Mouse (Mus musculus) left cerebral cortex, postnatal 25 days (tissue): Measurements from ENCODE around the gene Agr2. TPM values are rescaled to one million over a fixed set of nuclear protein-coding genes. Genes with fewer than 3 reads are reported as not detected.
A peak's percentile ranks its signal among the peaks of the same experiment; 100 is the strongest.

Experiments
- DNase-seq, 2 experiments: peaks; one replicate each; pipeline ENCODE4 v3.0.0; 2022; ENCODE audit warnings: low spot score in 2 of 2, mixed read lengths in 1 of 2
- intact Hi-C: fragments of 180-260 bp; cut with DNase I; formaldehyde crosslinking; loops from one replicate; pipeline ENCODE4 v1.15.1; 2025
- total RNA-seq, 2 experiments: library from RNA; stranded (reverse); gene quantifications; 2 replicates each; pipeline ENCODE4 v1.2.3; 2021

Agr2 gene
- total RNA-seq: not detected

DNA sequence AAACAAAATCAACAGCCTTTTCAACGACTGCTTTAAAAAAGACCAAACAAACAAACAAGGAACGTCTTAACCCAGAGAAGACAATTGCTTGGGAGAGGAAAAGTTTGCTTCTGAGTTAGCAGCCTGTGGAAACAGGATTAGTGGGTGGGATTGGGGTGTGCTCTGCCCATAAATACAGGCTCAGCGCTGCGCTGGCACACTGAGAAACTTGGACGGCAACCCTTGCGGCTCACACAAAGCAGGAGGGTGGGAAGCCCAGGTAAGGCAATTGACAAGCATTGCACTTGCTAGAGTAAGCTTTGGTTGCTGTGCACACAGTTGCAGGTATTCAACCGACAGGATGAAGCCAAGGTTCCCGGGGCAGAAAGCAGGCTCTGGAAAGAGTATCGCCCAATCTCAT is at the start of gene Agr2:
Gene Agr2 (plus strand): TSS at position 197 of the 400 bp plus-strand sequence.
- intact Hi-C loops: no loop called here
- no peak for DNase-seq

DNA sequence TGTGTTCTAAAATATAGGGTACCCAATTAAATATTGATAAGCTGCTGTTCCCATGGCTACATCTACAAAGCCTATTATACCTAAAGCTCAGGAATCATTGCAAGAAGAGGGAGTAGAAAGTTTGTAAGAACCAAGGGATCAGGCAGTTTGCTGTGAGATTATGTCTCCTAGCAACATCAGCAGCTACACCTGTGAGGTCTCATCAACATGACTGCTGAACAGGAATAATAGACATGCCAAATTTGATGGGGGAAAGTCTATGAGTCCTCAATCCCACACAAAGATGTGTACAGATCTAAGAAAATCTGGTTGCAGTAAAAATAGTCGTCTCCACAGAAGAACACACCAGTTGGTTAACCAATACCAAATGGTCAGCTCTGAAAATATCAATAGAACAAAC is 41.0 kb upstream of the Agr2 start:
- DNase-seq: no peak
- intact Hi-C loops: no loop called here

DNA sequence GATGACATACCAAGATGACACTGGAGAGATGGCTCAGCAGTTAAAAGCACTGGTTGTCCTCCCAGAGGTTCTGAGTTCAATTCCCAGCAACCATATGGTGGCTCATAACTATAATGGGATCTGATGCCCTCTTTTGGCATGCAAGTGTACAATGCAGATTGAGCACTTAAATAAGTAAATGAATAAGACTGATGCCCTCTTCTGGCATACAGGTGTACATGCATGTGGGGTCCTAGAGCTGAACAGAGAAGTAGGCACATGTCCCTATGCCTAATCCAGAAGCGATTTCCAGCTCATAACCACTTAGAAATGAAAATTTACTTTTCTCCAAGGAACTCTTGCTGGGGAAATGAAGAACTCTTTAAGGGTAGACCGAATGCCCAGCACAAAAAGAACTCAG is 35.5 kb upstream of the Agr2 start:
- intact Hi-C loops: no loop called here
- DNase-seq: peak in 1 of 2 experiments; percentile 1

DNA sequence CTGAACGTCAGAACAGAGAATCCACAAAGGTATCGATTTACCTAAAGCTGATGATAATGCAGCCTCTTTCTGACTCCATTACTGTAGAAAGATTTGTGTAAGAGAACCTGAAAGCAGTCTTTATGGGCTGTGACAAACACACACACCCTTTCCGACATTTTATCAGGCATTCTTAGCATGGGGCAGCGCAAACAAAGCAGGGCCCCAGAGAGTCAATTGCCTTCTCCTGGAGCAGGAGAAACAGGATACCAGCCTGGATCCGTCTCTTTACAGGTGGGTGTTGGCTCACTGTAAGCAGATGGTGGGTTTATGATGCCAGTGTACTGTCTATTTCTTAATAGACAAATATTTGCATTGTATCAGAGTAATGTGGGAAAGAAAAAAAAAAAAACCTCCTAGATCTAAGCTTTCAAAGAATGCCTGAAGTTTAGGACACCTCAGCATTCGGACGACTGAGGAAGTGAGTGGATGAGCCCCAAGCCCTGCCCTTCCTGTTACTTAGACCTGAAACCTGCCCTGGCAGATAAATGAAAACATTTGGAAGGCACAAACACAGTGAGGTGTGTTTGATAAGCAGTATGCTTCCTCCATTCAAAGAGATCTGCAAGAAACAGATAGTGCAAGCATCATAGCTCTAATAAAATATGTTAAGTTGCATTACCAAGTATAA is 26.5 kb upstream of the Agr2 start:
- intact Hi-C loops: no loop called here
- no peak for DNase-seq

DNA sequence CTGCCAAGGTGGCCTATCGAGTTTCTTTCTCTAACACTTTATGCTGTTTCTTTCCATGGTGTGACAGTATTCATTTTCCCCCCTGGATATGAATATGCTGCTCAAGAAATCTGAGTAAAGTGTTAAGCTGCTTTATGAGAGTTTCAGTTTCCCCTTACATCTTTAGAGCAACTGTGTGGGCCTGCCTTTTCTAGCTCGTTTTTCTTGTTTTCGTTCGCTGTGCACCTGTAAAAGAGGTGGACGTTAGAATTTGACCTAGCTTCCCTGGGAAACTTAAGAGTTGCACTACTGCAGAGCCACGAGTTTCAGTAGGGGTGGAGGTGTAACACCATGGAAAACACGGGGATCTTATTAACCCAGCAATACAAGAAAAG is 26.0 kb upstream of the Agr2 start:
- intact Hi-C loops: no loop called here
- DNase-seq: no peak

DNA sequence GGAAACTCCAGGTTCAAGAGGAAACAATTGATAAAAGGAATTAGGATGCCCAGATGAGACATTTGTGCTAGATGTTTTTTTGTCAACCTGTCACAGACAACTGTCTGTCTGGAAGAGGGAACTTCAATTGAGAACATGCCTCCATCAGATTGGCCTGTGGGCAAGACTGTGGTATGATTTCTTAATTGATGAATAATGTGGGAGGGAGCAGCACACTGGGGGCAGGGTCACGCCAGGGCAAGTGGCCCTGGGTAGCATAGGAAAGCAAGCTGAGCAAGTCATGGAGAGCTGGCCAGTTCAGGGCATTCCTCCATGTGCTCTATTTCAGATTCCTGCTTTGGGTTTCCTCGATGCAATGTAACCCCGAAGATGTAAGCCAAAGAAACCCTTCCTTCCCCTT is 16.8 kb upstream of the Agr2 start:
- intact Hi-C loops: no loop called here
- DNase-seq: no peak

DNA sequence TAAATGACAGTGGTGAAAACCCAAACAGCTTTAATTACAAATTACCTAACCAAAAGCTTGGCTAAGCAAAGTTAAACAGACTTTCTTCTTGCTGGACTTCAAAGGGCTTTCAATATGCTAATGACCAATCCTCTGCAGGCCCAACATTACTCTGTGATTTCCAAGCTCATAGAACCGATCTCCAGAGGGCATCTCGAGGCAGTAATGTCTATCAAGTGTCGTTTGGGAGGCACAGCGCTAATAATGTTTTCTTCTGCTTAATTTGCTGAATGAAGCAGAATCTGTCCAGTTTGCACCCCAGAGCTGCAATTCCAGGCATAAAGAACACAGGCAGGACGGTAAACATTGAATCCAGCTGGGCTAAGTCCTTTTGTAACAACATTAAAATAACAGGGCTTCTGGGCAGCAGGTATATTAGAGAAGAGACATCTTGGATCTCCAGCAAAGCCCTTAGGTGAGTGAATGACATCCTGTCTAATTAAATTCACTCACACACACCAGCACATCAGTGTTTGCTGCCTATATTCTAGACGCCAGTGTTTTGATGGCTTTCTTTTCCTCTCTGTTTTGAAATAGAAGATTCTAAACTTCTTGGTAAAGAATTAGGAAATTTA is 15.0 kb upstream of the Agr2 start:
- no peak for DNase-seq
- intact Hi-C loops: no loop called here

DNA sequence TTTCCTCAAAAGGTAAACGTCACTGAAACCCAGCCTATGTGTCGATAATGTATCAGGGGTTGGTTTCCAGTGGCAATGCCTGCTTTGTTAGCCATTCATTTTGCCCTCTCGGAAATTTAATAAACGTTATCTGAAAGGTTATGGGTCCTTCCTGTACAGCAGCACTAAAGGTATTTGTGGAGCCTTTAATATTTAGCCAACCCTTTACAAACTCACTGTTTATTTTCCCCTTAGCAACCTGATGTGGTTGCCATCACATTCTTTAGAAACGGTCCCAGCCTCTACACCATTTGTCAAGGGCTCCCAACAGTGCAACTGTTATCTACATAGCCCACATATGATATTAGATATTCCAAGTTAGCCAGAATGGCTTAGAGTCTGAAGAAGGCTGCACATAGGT is 13.1 kb upstream of the Agr2 start:
- intact Hi-C loops: no loop called here
- DNase-seq: no peak

DNA sequence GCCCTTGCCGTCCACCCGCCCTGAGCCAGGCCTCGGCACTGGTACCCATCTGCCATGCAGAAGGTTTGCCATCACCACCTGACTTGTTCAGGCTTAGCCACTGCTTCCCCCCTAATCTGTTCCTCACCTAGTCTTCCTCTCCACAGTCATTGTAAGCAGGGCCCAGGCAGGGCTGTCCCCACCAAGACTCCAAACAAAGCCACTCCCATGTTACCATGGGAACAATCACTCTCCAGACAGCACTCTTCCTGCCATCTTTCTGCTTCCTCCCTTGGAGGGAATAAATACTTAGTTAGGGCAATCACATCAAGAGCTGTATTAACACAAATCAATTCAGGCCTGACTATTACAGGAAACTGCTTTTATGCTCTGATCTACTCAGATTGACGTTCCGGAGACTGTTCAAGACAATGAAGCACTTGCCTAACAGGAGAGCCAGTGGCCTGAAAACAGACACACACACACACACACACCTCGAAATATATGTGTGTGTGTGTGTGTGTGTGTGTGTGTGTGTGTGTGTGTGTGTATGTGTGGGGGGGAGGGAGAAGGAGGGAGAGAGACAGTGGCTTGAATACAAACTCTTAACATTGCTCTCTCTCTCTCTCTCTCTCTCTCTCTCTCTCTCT is 10.9 kb upstream of the Agr2 start:
- DNase-seq: no peak
- intact Hi-C loops: no loop called here

DNA sequence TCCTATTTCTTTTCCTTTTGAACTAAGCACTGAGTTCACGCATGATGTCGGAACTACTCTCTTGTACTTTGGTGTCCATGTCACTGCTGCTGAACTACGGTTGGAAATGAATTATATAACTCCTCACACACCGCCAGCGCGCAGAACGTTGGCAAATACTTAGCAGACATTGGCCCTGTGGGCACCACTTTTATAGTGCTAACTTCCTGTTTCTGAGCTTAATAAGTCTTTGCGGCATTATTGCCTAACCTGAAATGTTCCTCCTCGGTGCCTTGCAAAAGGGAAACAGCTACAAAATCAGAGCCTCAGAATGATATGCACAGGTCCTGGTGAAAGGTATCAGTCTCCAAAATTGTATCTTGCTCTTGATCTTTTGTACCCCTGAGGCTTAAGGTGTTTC is 9.2 kb upstream of the Agr2 start:
- intact Hi-C loops: no loop called here
- no peak for DNase-seq

DNA sequence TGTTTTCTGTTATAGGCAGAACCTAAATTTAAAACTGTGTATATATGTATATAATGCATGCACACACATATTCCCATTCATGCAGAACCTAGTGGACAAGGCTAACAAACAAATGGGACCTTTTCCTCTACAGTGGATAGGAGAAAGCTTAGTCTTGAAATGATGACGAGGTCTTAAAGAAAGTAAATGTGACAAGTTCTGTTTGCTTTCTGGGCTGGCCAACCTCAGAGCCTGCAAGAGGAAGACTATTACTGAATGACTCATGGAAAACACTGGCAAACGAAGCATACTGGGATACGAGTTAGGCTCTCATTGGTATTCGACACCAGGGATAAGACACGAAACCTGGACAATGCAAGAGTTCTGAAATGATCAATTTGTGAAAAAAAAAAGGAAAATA is 8.0 kb upstream of the Agr2 start:
- no peak for DNase-seq
- intact Hi-C loops: no loop called here

DNA sequence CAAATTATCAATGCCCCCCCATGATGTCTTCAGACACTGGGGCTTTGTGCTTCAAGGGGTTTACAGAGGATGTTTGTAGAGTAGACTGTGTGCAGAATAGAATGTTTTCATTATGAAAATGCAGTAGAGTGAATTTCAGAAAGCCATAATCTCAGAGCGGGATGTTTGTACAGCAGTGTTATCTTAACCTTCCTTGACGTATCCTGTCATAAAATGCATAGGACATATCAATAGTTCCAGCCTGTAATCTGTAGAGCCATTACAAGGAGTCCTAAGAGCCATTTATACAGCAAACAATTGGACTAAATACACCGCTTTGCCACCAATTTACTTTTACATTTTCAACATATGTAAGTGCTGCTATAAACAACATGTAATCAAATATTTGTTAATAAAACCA is 876 bp downstream of the Agr2 start:
- DNase-seq: no peak
- intact Hi-C loops: no loop called here

DNA sequence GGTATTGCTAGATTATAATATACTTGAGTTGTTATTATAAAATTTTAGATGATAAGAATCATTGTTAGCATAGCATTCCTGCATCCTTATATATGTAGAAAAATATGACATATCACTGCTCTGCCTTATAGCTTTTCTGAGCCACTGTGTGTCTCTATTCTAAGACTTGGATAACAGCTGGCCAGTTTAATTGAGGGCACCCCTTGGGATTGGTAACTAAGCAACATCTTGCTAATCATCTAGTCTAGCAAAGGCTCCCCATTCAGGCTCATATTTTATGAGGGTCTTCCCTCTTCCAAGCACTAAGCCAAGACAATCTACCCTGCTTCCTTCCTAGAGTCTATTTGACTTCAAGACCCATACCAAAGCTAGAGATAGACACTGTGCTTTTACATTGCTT is 1.4 kb downstream of the Agr2 start:
- intact Hi-C loops: no loop called here
- DNase-seq: no peak

DNA sequence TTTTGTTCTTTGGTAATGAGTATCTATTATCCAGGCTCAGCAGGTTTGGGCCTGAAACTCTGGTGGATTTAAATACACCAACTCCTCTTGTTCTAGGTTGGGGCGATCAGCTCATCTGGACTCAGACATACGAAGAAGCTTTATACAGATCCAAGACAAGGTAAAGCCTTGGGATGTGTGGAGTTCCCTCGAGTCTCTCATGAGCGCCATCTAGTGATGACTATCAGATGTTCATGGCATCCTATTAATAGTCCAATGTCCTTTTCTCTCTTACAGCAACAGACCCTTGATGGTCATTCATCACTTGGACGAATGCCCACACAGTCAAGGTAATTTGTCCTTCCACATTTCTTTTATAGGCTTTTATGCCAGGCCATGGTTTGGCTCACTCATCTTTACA is 3.1 kb downstream of the Agr2 start:
- peak; percentile 23 to 27 for DNase-seq
- intact Hi-C loops: loop anchor here (1.0 kb wide), 1 partner anchor 99 kb away; no protein-coding TSS in a partner anchor

DNA sequence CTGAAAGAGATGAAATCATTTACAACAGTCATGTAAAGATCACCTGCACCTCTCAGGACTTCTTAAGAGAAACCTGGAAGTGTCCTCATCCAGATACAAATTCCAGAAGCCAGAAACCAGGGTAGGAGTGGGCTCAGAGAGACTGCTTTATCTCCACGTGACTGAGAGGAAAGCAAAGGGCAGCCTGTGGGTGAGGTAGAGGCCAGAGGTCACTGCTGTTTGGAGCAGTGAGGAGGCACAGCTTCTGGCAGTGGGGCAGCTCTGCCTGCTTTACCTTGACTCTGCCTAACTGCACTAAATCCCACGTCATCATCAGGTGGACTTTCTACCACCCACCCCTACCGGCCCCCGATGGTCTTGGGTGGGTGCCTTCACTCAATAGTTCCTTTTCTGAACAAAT is 12.0 kb downstream of the Agr2 start:
- intact Hi-C loops: no loop called here
- DNase-seq: no peak

DNA sequence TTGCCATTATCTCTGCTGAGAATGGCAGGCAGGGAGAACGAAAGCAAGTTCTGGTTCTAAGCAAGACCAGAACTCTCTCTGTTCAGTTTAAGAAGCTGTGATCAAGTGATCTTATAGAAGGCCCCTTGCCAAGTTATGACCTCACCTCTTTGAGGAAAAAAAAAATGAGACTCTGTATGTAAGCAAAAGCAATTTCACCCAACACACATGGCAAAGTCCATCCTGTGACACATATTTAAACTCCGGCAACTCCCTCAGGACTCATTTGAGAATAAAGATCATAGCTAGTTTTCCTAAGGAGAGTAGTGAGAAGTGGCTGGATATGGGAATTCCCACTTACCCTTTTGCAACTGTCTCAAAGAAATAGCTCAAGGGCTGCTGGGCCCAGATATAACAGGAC is 14.9 kb downstream of the Agr2 start:
- no peak for DNase-seq
- intact Hi-C loops: no loop called here

DNA sequence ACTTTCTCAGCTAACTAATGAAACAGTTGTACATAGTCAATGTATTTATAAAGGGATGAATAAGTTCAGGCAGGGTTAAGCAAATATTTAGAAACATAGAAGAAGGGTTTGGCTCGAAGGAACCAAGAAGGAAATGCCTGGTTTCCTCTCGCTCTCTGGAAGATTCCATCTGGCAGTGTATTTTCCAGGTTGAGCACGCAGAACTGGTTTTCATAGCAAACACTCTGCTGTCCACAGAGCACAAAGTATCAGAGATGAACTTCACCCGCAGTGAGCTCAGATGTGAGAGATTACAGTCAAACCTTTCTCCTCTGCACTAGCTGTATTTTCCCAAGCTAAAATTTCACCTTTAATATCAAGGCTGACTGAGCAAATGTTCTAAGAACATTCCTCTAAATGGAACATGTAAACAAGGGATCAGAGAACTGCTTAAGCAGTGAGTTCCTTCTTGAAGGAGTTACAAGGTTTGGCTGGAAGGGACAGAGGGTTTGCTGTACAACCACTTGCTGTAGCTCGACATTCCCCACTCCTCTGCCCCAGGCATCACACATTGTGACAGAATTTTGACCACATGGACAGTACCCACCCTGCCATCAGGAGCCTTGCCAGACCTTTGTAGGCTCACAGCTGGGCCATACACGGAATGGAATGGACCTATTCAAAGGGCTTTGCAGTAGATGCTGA is 15.8 kb downstream of the Agr2 start:
- no peak for DNase-seq
- intact Hi-C loops: no loop called here

DNA sequence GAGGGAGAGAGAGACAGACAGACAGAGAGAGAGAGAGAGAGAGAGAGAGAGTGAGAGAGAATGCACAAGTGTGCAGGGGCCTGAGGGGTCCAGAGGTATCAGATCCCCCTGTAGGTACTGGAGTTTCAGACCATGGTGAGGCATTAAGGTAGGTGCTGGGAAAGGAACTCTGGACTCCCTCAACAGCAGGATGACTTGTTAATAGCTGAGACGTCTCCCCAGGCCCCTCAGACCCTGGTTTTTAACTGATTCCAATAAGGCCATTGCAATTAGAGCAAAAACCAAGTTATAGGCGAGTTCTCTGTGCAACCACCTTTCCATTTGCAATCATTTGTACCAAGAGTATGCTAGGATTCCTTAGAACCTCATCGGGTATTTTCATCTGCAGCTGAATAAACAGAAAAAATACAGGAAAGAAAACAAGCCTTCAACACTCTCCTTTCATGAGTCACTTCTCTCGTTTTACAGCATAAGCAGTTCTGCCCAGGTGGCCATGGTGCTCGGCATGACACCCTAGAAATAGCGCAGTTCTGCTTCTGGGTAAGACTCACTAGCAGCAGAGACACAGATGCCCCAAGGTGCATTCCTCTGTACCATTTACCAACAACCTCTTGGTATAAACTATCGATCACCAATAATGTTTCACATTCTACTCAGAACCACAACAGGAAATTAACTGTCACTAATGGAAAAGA is 20.7 kb downstream of the Agr2 start:
- intact Hi-C loops: no loop called here
- peak in 1 of 2 experiments; percentile 28 for DNase-seq

DNA sequence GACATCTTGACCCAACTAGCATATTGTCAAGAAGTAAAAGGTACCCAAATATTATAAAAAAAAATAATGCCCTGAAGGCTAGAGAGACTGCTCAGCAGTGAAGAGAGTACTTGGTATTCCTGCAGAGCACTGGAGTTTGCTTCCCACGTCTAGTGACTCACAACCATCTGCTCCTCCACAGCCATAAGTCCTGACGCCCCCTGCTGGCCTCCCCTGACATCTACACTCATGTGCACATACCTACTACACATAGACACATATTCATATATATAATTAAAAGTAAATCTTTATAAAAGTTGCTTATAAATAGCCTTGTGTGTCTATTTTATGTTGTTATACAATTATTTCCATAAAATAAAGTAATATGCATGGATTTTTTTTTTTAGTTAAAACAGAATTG is 25.1 kb downstream of the Agr2 start:
- no peak for DNase-seq
- intact Hi-C loops: no loop called here

DNA sequence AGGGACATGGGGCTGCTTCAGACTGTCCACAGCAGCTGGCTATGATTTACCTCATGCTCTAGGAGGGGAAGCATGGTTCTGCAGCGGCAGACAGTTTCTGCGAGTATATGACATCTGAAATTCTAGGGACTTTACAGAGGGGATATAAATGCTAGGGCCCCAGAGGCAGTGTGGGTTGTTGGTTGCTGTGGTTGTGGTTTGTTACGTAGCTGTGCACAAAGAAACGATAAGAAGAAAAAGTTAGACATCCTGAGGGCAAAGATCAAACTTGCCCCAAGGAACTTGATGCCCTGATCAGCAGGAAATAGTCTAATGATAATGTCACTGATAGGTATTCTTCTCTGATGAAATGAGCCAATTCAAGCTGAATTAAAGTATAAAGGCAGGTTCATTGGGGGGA is 26.9 kb downstream of the Agr2 start:
- intact Hi-C loops: no loop called here

More for the DNA sequence above, 26.9 kb downstream of the Agr2 start:
- no peak for DNase-seq
